Mouse (Mus musculus) heart, embryonic 10.5 days (tissue): ENCODE measurements around the gene Hsd17b13. TPM values are rescaled to one million over a fixed set of nuclear protein-coding genes. Genes with fewer than 3 reads are reported as not detected.
A peak's percentile ranks its signal among the peaks of the same experiment; 100 is the strongest.
"Not testable (repeated sequence)": the region's sequence is repeated elsewhere in the genome, so short reads cannot be mapped to it uniquely, and the experiment has no call there.

ENCODE experiments used
- DNase-seq: peaks from one replicate; pipeline ENCODE4 v3.0.0-alpha.2; 2017; ENCODE audit warnings: low spot score
- H3K27ac ChIP-seq: fragments of 300-500 bp; sonication (generic); 2 replicates; pipeline ENCODE4 v1.5.1; 2016; ENCODE audit warnings: mild to moderate bottlenecking
- H3K27me3 ChIP-seq: fragments of 300-500 bp; sonication (generic); 2 replicates; pipeline ENCODE4 v1.6.1; 2016; ENCODE audit warnings: mild to moderate bottlenecking; ENCODE audit not compliant: poor library complexity, insufficient read depth, severe bottlenecking
- H3K36me3 ChIP-seq: fragments of 300-500 bp; sonication (generic); 2 replicates; pipeline ENCODE4 v1.6.1; 2016; ENCODE audit warnings: mild to moderate bottlenecking, moderate library complexity
- H3K4me1 ChIP-seq: fragments of 300-500 bp; sonication (generic); 2 replicates; pipeline ENCODE4 v1.6.1; 2016; ENCODE audit warnings: mild to moderate bottlenecking
- H3K4me3 ChIP-seq: fragments of 300-500 bp; sonication (generic); 2 replicates; pipeline ENCODE4 v1.5.1; 2016; ENCODE audit warnings: mild to moderate bottlenecking, moderate library complexity
- H3K9me3 ChIP-seq: fragments of 300-500 bp; sonication (generic); 2 replicates; pipeline ENCODE4 v1.6.1; 2016; ENCODE audit warnings: mild to moderate bottlenecking, moderate library complexity
- WGBS: fragments of 180-500 bp; shearing (Covaris S2); methylation state at CpG from one replicate; pipeline ENCODE4 v1.1.7; 2016; 5-methylcytosine and 5-hydroxymethylcytosine counted together
- polyA plus RNA-seq: library from polyadenylated mRNA; unstranded; fragments of >200 nt; fragmentation: Nextera tagmentation; extraction: Ambion mirVana; gene quantifications from 2 replicates; pipeline ENCODE4 v1.2.1, GENCODE M21; 2016

Gene Hsd17b13
- polyA plus RNA-seq, 1 experiment from 2014 or later = not detected

GRCm38 (mm10) chr5:103972379-103972778, 4.8 kb downstream of the Hsd17b13 start:
- Histone ChIP-seq H3K4me1 (no peaks in the 10 kb centered on the region), H3K27me3 (no peaks in the 10 kb centered on the region), H3K4me3 (peak overlapping the region; percentile 22; the same call in 1 of the 2 replicates), H3K27ac (no peak overlapping the region), H3K36me3 (no peaks in the 10 kb centered on the region), H3K9me3 (no peaks in the 10 kb centered on the region)
- peak; percentile 51 for DNase-seq
- 52% methylated on average over 19 of the region's 19 CpGs for WGBS

DNA sequence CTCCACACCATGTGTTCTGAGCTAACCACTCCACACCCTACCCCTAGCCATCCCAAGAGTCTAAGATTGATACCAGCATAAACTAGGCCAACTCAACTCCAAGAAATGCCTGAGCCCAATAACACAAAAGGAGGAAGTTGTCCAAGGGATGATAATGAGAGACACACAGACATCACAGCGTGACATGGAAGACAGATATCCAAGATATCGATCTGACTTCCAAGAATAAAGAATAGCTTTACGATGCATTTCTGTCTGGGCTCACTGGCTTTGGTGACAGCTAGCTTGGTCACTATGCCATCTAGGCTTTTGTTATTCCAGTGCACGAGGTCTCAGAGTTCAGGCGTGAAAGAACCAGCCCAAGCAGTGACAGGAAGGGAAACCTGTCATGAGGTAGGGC, 6.2 kb downstream of the Hsd17b13 start:
- H3K27ac ChIP-seq = no peak overlapping the region
- DNase-seq = peak; percentile 63
- 60% methylated on average over 5 of the region's 5 CpGs for WGBS

DNA sequence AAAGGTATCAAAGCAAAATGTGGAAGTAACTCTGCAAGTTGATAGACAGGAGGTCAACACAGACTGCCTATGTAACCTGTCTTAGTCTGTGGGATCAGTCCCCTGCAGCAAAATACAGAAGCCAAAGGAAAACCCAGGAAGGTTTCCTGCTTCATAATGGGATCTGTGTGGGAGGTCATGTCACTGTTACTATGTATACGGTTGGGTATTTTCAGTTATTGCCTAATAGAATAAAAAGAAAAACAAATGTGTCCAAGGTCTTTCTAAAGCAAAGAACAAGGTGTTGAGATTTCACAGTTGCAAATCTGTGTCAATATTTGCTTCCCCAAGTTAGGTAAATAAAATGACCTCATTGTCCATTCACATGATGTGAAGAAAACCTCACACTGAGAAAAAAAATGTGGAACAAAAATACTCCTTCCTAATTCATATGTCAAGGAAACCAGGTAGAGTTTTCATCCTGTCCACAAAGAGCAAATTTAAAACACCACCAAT, 14.2 kb downstream of the Hsd17b13 start:
- Histone ChIP-seq H3K27me3 (no peaks in the 10 kb centered on the region), H3K4me1 (no peaks in the 10 kb centered on the region), H3K9me3 (no peaks in the 10 kb centered on the region), H3K4me3 (no peak overlapping the region), H3K27ac (no peak overlapping the region), H3K36me3 (no peaks in the 10 kb centered on the region)
- no peak for DNase-seq
- 64% methylated on average over 1 of the region's 1 CpGs for WGBS

More for the DNA sequence above, 6.2 kb downstream of the Hsd17b13 start:
- no peak overlapping the region for H3K4me3 ChIP-seq
- no peaks in the 10 kb centered on the region for H3K27me3 ChIP-seq
- no peaks in the 10 kb centered on the region for H3K9me3 ChIP-seq
- no peaks in the 10 kb centered on the region for H3K36me3 ChIP-seq
- H3K4me1 ChIP-seq = no peaks in the 10 kb centered on the region

- DNase-seq = no peak
- no peaks in the 10 kb centered on the region for H3K27me3 ChIP-seq
- H3K27ac ChIP-seq = no peak overlapping the region
- WGBS = 75% methylated on average over 5 of the region's 5 CpGs
- H3K36me3 ChIP-seq = no peaks in the 10 kb centered on the region
- no peaks in the 10 kb centered on the region for H3K4me1 ChIP-seq
- no peak overlapping the region for H3K4me3 ChIP-seq
- H3K9me3 ChIP-seq = no peaks in the 10 kb centered on the region
Measured at GRCm38 (mm10) chr5:103954638-103955037, 22.6 kb downstream of the Hsd17b13 start.

DNA sequence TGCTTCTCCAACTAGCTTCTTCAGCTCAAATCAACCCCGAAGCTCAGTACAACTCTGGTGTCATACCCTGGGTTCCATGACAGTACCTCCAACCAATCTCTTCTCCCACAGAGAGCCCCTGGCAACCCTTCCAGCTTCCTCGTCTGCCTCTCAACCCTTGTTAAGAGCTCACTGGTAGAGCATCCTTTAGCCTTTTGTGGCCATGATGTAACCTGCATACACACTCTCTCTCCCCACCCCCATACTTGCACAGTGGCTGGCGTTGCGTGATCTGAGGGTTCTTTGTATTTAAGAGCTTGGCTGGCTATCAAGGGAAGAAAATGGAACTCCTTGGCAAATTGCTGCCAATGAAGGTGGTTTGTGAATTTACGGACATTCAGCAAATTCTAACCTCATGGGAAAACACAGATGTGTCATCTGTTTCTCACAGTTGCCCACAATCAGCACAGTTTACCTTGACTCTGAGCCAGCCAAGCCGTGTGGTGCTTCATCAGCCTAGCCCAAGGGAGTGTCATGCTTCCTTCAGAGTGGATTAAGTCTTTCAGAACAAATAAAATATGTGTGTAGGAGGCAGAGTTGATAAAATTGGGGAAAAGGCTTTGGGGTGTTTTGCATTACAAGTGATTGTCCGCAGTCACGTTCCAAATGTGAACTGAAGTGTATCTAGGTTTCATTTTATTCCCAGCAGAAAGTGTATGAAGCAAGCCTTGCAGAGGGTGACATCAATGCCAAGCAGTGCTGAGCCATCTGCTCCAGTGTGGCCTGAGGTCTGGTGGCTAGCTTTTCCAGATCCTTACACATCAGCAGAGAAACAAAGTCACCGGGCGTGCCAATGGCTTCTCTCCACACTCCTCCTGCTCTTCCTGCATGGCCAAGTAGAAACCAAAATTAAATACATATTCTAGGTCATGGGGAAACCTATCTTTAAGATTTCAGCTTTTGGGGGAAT, 23.8 kb downstream of the Hsd17b13 start:
- Histone ChIP-seq H3K9me3 (no peaks in the 10 kb centered on the region), H3K36me3 (no peaks in the 10 kb centered on the region), H3K27ac (no peak overlapping the region), H3K4me1 (no peaks in the 10 kb centered on the region), H3K4me3 (no peak overlapping the region), H3K27me3 (no peaks in the 10 kb centered on the region)
- DNase-seq = no peak
- WGBS = 84% methylated on average over 10 of the region's 10 CpGs

GRCm38 (mm10) chr5:103950138-103950537, 27.1 kb downstream of the Hsd17b13 start:
- not testable (repeated sequence) for H3K4me3 ChIP-seq

GRCm38 (mm10) chr5:103943183-103943582, 34.0 kb downstream of the Hsd17b13 start:
- WGBS = 70% methylated on average over 6 of the region's 6 CpGs

More at GRCm38 (mm10) chr5:103950138-103950537, 27.1 kb downstream of the Hsd17b13 start:
- DNase-seq, H3K27ac ChIP-seq, H3K4me1 ChIP-seq, H3K36me3 ChIP-seq, H3K27me3 ChIP-seq, H3K9me3 ChIP-seq: not testable (repeated sequence)
- WGBS = 92% methylated on average over 15 of the region's 15 CpGs

DNA sequence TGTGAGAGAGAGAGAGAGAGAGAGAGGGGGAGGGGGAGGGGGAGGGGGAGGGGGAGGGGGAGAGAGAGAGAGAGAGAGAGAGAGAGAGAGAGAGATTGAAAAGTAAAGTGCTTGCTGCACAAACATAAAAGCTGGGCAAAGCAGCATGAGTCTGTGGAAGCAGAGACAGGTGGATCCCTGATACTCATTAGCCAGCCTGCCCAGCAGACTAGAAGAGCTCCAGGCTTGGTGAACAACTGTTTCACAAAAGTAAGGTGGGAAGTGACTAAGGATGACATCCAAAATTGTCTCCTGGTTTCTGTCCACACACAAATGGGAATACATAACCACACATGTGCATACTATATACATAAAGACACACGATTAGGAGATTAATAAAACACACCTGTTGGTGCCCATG, 37.4 kb downstream of the Hsd17b13 start:
- Histone ChIP-seq H3K4me3 (no peak overlapping the region), H3K4me1 (peaks cover 39% of the 10 kb centered on the region), H3K36me3 (no peaks in the 10 kb centered on the region), H3K27me3 (no peaks in the 10 kb centered on the region), H3K27ac (no peak overlapping the region), H3K9me3 (no peaks in the 10 kb centered on the region)
- WGBS = 79% methylated on average over 1 of the region's 1 CpGs
- no peak for DNase-seq

More at GRCm38 (mm10) chr5:103943183-103943582, 34.0 kb downstream of the Hsd17b13 start:
- Histone ChIP-seq H3K27me3 (no peaks in the 10 kb centered on the region), H3K9me3 (no peaks in the 10 kb centered on the region), H3K27ac (no peak overlapping the region), H3K4me3 (no peak overlapping the region), H3K4me1 (peaks cover 33% of the 10 kb centered on the region), H3K36me3 (no peaks in the 10 kb centered on the region)
- DNase-seq = no peak

DNA sequence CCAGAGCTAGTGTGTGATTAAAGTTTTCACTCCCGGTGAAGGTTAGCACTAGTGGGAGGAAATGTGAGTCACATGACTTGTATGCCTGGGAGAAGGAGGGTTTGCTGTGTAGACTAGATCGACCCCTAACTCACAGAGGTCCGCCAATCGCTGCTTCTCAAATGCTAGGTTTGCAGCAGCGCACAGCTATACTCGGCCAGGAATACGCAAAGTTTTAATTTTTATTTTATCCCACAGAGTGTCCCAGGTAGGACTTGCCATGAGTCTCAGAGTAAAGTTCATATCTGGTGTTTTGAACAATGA, 37.9 kb downstream of the Hsd17b13 start:
- H3K4me3 ChIP-seq = no peak overlapping the region
- 77% methylated on average over 7 of the region's 7 CpGs for WGBS
- H3K9me3 ChIP-seq = no peaks in the 10 kb centered on the region
- H3K27ac ChIP-seq = 0 out of 2 replicates have a peak overlapping the region, but pooled peaks have one; percentile 42
- no peaks in the 10 kb centered on the region for H3K36me3 ChIP-seq
- DNase-seq = no peak
- no peaks in the 10 kb centered on the region for H3K27me3 ChIP-seq
- H3K4me1 ChIP-seq = peaks cover 37% of the 10 kb centered on the region

- H3K4me1 ChIP-seq = peaks cover 31% of the 10 kb centered on the region
- H3K9me3 ChIP-seq = no peaks in the 10 kb centered on the region
- 0 out of 2 replicates have a peak overlapping the region, but pooled peaks have one; percentile 42 for H3K27ac ChIP-seq
- DNase-seq = no peak
- H3K27me3 ChIP-seq = no peaks in the 10 kb centered on the region
- H3K36me3 ChIP-seq = no peaks in the 10 kb centered on the region
- no peak overlapping the region for H3K4me3 ChIP-seq
- WGBS = 64% methylated on average over 11 of the region's 11 CpGs
Measured at GRCm38 (mm10) chr5:103938547-103939349, 38.5 kb downstream of the Hsd17b13 start.

GRCm38 (mm10) chr5:103936906-103937589, 40.2 kb downstream of the Hsd17b13 start:
- DNase-seq = no peak
- H3K27ac ChIP-seq = peak overlapping the region; percentile 56; the same call in 1 of the 2 replicates
- H3K36me3 ChIP-seq = no peaks in the 10 kb centered on the region
- no peaks in the 10 kb centered on the region for H3K27me3 ChIP-seq
- H3K9me3 ChIP-seq = peaks cover 3% of the 10 kb centered on the region; the same call in 1 of the 2 replicates
- peaks cover 24% of the 10 kb centered on the region for H3K4me1 ChIP-seq
- no peak overlapping the region for H3K4me3 ChIP-seq
- 38% methylated on average over 14 of the region's 14 CpGs for whole genome bisulfite sequencing

DNA sequence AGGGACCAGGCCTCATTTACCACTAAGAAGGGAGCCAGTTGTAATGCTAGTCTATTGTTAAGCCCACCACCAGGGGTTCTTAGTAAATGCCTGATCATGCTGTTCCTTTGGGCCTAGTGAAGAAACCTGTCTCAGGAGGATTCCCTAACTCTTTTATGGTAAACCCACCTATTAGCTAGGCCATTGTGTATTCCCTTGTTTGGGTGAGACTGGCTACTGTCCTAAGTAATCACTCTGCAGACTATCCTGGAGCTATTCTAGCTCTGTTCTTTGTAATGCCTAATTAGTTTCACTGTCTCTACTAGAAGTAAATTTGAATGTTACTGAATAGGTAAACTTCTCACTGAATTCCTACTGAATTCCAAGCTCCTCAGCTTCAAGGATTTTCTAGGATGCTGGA, 45.3 kb downstream of the Hsd17b13 start:
- H3K9me3 ChIP-seq, DNase-seq, H3K36me3 ChIP-seq, H3K4me1 ChIP-seq, H3K4me3 ChIP-seq, H3K27ac ChIP-seq, H3K27me3 ChIP-seq: not testable (repeated sequence)
